Mouse (Mus musculus): Measurements from ENCODE around the gene Zbtb9. TPM values are rescaled to one million over a fixed set of nuclear protein-coding genes. Genes with fewer than 3 reads are reported as not detected.

Zbtb9 gene
- polyA plus RNA-seq, 1 experiment from 2014 or later = 17.8 TPM

DNA sequence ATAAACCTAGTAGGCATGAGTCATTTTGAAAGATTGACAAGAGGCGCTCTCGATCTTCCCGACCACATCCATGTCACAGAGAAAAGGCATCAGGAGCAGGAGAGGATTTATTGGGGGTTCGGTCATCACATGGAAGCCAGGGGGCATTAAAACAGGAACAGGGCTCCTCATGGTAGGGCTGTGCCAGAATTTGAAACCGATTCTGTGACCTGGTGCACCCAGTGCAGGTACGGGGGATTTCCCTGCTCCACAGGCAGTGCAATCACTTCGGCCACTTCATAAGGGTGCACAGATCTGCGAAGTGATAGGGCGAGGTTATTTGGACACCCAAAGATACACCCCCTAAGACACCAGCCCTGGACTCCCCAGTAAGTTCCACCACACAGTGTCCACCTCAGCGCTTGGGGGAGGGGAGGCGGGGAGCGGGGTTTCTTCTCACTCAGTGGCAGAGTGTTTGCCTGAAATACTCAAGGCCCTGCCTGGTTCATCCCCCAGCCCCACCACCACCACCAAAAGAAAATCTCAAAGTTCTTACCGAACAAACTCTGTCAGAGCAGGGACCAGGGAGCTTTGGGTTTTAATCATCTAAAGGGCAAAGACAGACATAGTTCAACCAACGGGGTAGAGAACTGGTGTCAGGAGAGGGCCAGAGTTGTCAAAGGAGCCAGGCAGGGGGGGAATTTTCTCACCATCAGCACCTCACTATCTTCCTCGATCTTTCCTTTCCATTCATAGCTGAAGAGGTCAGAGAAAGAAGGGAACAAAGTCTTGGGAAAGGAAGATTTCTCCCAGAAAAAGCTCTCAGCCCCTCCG is 34.9 kb upstream of the Zbtb9 start:
- Histone ChIP-seq H3K4me3 (replicated peaks) (peak overlapping the region; percentile 69), H3K4me2 (peak overlapping the region; percentile 98), H3K27me3 (no peaks in the 10 kb centered on the region), H3K27ac (peak overlapping the region; percentile 95; the same call in 1 of the 2 replicates), H3K9me3 (no peaks in the 10 kb centered on the region), H3K36me3 (peaks cover 37% of the 10 kb centered on the region), H3K9ac (replicated peaks) (peak overlapping the region; percentile 71), H3K4me1 (replicated peaks) (peaks cover 58% of the 10 kb centered on the region)
- ATAC-seq (ENCODE audit: insufficient number of reproducible peaks, insufficient read depth, low FRiP score, low TSS enrichment, low read depth) = no peak
- 59% methylated on average over 16 of the region's 16 CpGs for WGBS

DNA sequence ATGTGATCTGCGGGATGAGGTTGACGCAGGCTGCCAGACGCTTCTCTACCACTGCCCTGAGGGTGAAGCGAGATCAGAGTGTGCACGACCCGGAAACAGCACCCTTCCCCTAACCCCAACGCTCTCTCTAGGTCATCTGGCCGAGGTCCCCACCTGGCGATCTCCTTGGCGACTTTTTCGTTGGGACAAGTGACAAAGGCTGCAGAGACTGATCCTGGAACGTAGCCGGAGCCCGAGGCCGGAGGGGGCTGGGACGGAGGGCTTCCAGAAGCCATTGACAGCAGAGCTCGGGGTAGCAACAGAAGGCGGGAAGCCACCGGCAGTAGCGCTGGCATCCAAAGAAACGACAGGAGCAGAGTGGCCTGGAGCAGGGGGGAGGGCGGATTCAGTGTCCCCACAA is 34.2 kb upstream of the Zbtb9 start:
- H3K27ac ChIP-seq = peak overlapping the region; percentile 95
- H3K36me3 ChIP-seq = peaks cover 37% of the 10 kb centered on the region
- H3K4me3 ChIP-seq (replicated peaks) = peak overlapping the region; percentile 69
- no peaks in the 10 kb centered on the region for H3K27me3 ChIP-seq
- H3K9me3 ChIP-seq = no peaks in the 10 kb centered on the region
- no peak for ATAC-seq (ENCODE audit: insufficient number of reproducible peaks, insufficient read depth, low FRiP score, low TSS enrichment, low read depth)
- 1% methylated on average over 22 of the region's 22 CpGs for WGBS
- peaks cover 53% of the 10 kb centered on the region for H3K4me1 ChIP-seq (replicated peaks)
- H3K4me2 ChIP-seq = peak overlapping the region; percentile 98
- H3K9ac ChIP-seq (replicated peaks) = peak overlapping the region; percentile 71

GRCm38 (mm10) chr17:26939178-26939972 is 33.6 kb upstream of the Zbtb9 start, which contains the start of gene Cuta:
Gene Cuta, minus strand, starts transcription at chr17:26939569.
- peak; percentile 97 for ATAC-seq (ENCODE audit: insufficient number of reproducible peaks, insufficient read depth, low FRiP score, low TSS enrichment, low read depth)
- Histone ChIP-seq H3K4me1 (replicated peaks) (peaks cover 47% of the 10 kb centered on the region), H3K36me3 (peaks cover 35% of the 10 kb centered on the region), H3K4me2 (peak within 1 kb of the TSS; percentile 98), H3K9ac (replicated peaks) (peak within 1 kb of the TSS; percentile 75), H3K27me3 (no peaks in the 10 kb centered on the region), H3K27ac (peak within 1 kb of the TSS; percentile 95), H3K9me3 (no peaks in the 10 kb centered on the region), H3K4me3 (replicated peaks) (peak within 1 kb of the TSS; percentile 69)
- WGBS = under 1% methylated on average over 70 of the region's 70 CpGs

DNA sequence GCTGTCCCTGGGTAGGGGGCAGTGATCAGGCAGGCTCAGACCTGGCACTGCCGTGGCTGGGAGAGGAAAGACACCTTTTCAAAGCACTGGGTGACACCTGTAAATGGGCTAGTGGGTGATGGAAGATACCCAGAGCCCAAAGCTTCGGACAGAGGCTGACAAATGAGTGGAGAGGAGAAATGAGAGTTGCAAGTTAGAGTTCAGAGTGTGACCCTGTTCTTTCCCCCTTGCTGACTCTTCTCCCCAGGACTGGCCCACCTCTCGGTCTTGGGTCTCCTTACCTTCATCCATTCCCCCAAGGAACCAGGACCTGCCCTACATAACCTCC is 33.0 kb upstream of the Zbtb9 start:
- peaks cover 47% of the 10 kb centered on the region for H3K4me1 ChIP-seq (replicated peaks)
- H3K9ac ChIP-seq (replicated peaks) = peak overlapping the region; percentile 75
- peaks cover 34% of the 10 kb centered on the region for H3K36me3 ChIP-seq
- H3K27ac ChIP-seq = peak overlapping the region; percentile 95
- peak overlapping the region; percentile 85 for H3K4me2 ChIP-seq
- H3K9me3 ChIP-seq = no peaks in the 10 kb centered on the region
- peak overlapping the region; percentile 69 for H3K4me3 ChIP-seq (replicated peaks)
- WGBS = 0% methylated on average over 3 of the region's 3 CpGs
- no peaks in the 10 kb centered on the region for H3K27me3 ChIP-seq
- no peak for ATAC-seq (ENCODE audit: insufficient number of reproducible peaks, insufficient read depth, low FRiP score, low TSS enrichment, low read depth)

GRCm38 (mm10) chr17:26941031-26941789 is 31.8 kb upstream of the Zbtb9 start, which contains the start of gene Syngap1:
Gene Syngap1, plus strand, starts transcription at chr17:26941253.
- 1% methylated on average over 22 of the region's 24 CpGs for WGBS
- ATAC-seq (ENCODE audit: insufficient number of reproducible peaks, insufficient read depth, low FRiP score, low TSS enrichment, low read depth) = no peak
- Histone ChIP-seq H3K27ac (peak within 1 kb of the TSS; percentile 95), H3K36me3 (peaks cover 22% of the 10 kb centered on the region), H3K27me3 (no peaks in the 10 kb centered on the region), H3K9me3 (no peaks in the 10 kb centered on the region), H3K4me1 (replicated peaks) (peaks cover 57% of the 10 kb centered on the region), H3K4me2 (peak within 1 kb of the TSS; percentile 85), H3K9ac (replicated peaks) (peak within 1 kb of the TSS; percentile 80), H3K4me3 (replicated peaks) (peak within 1 kb of the TSS; percentile 69)

GRCm38 (mm10) chr17:26941841-26942570 is 31.0 kb upstream of the Zbtb9 start:
- Histone ChIP-seq H3K27ac (peak overlapping the region; percentile 95), H3K9me3 (no peaks in the 10 kb centered on the region), H3K4me2 (peak overlapping the region; percentile 85), H3K27me3 (no peaks in the 10 kb centered on the region), H3K4me3 (replicated peaks) (peak overlapping the region; percentile 69), H3K4me1 (replicated peaks) (peaks cover 65% of the 10 kb centered on the region), H3K36me3 (peaks cover 14% of the 10 kb centered on the region; the same call in 1 of the 2 replicates), H3K9ac (replicated peaks) (peak overlapping the region; percentile 80)
- no peak for ATAC-seq (ENCODE audit: insufficient number of reproducible peaks, insufficient read depth, low FRiP score, low TSS enrichment, low read depth)
- 13% methylated on average over 4 of the region's 4 CpGs for WGBS

GRCm38 (mm10) chr17:26945824-26946495 is 27.0 kb upstream of the Zbtb9 start:
- no peaks in the 10 kb centered on the region for H3K9me3 ChIP-seq
- H3K4me3 ChIP-seq (replicated peaks) = peak overlapping the region; percentile 49
- peaks cover 6% of the 10 kb centered on the region; the same call in 1 of the 2 replicates for H3K36me3 ChIP-seq
- H3K4me2 ChIP-seq = peak overlapping the region; percentile 82
- H3K27me3 ChIP-seq = no peaks in the 10 kb centered on the region
- H3K9ac ChIP-seq (replicated peaks) = peak overlapping the region; percentile 70
- 23% methylated on average over 13 of the region's 13 CpGs for WGBS
- peaks cover 68% of the 10 kb centered on the region for H3K4me1 ChIP-seq (replicated peaks)
- H3K27ac ChIP-seq = peak overlapping the region; percentile 74
- no peak for ATAC-seq (ENCODE audit: insufficient number of reproducible peaks, insufficient read depth, low FRiP score, low TSS enrichment, low read depth)

DNA sequence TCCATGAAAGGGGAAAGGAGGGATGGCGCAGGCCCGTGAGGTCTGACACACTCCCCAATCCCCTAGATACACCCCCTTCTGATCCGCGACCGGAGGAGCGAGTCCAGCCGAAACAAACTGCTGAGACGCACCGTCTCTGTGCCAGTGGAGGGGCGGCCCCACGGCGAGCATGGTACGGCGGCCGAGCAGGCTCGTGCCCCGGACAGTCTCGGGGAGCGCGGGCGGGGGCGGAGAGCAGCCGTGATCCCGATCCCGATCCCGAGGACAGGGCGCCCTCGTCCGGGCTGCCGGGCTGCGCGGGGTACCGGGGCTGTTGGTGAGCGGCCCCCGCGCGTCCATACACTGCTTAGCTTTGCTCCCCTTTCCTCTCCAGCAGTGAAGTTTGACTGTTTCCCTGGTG is 26.4 kb upstream of the Zbtb9 start:
- H3K27ac ChIP-seq = peak overlapping the region; percentile 74
- H3K27me3 ChIP-seq = no peaks in the 10 kb centered on the region
- under 1% methylated on average over 36 of the region's 37 CpGs for WGBS
- H3K9ac ChIP-seq (replicated peaks) = peak overlapping the region; percentile 70
- H3K36me3 ChIP-seq = peaks cover 6% of the 10 kb centered on the region; the same call in 1 of the 2 replicates
- no peaks in the 10 kb centered on the region for H3K9me3 ChIP-seq
- peaks cover 66% of the 10 kb centered on the region for H3K4me1 ChIP-seq (replicated peaks)
- H3K4me3 ChIP-seq (replicated peaks) = peak overlapping the region; percentile 49
- 0 out of 2 replicates have a peak, but pooled peaks have one; percentile 7 for ATAC-seq (ENCODE audit: insufficient number of reproducible peaks, insufficient read depth, low FRiP score, low TSS enrichment, low read depth)
- peak overlapping the region; percentile 82 for H3K4me2 ChIP-seq

- Histone ChIP-seq H3K9me3 (no peaks in the 10 kb centered on the region), H3K27ac (peak overlapping the region; percentile 74), H3K4me1 (replicated peaks) (peaks cover 65% of the 10 kb centered on the region), H3K27me3 (no peaks in the 10 kb centered on the region), H3K4me3 (replicated peaks) (peak overlapping the region; percentile 49; the same call in 1 of the 2 replicates), H3K9ac (replicated peaks) (peak overlapping the region; percentile 70; the same call in 1 of the 2 replicates), H3K4me2 (peak overlapping the region; percentile 82), H3K36me3 (peaks cover 6% of the 10 kb centered on the region; the same call in 1 of the 2 replicates)
- no peak for ATAC-seq (ENCODE audit: insufficient number of reproducible peaks, insufficient read depth, low FRiP score, low TSS enrichment, low read depth)
- 55% methylated on average over 12 of the region's 12 CpGs for WGBS
Measured at GRCm38 (mm10) chr17:26947231-26948100, 25.5 kb upstream of the Zbtb9 start.
